Mouse (Mus musculus) testis, postnatal 14 days (tissue): ENCODE results near the gene Pdzph1.
A peak's percentile ranks its signal among the peaks of the same experiment; 100 is the strongest.

ENCODE experiments used
- DNase-seq: peaks from one replicate; pipeline ENCODE4 v3.0.0; 2021; ENCODE audit warnings: low spot score

Pdzph1 gene

DNA sequence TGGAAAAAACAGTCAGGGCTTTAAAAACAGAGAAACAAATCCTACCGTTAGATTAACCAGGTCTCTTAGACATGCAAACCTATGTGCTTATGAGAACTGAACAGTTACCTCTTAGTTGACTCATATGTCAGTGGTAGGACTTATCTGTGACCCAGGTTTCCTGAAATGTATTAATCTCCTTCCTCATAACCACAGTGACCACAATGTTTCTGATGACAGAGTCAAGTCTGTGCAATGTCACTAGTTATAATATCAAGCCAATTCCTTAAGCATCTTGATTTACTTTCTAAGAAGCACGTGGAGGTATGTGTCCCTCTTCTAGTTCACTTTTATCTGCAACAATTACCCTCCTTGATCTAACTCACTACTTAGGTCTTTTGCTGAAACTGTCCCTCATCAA, 68.4 kb downstream of the Pdzph1 start:
- DNase-seq, result no peak

DNA sequence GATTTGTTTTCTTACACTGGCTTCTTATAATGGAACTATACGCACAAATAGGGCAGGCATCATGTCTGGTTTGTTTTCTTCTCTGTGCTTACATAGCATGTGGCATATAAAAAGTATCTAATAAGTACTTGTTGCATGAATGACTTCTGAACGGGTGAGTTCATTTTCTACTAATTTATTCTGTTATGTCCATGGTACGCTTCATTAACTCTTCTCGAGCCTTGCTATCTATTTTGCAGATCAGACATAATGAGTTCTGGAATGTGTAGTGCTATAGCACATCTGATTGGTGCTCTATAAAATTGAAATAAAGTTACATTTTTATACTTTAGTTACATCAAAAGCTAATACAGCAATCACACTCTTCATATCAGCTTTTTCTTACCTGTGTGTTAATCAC, 71.2 kb downstream of the Pdzph1 start:
- DNase-seq, result no peak

DNA sequence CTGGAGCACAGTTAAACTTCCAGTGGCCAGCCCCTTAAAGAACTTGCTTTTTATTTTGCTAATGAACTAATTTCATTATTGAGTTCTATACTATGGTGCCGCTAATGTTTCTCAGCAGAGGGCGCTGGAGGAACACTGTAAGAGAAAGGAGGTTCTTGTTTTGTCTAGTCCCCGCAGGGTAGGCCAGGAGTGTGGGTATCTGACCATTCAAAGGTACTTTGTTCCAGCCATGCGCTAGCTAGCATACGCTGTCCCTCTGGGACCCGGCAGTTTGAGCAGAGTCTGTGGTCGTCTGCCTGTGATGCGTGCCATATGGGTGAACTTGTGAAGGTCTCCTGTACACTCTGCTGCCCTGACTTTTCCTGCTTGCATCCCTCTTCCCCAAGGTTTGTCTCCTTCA, 72.1 kb downstream of the Pdzph1 start:
- no peak for DNase-seq

DNA sequence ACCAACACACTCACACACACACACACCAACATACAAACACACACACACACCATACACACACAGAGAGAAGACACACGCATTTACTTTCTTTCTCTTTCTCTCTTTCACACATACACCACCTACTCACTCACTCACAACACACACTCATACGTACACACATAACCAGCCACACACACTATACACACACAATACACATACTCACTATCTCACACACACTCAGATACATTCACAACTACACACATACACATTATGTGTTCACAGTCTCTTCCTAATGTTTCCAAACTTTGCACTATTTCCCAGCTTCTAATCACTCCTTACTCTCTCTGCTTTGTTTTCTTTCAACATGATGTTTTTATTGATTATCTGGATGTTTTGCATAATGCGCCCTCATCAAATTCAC, 72.6 kb downstream of the Pdzph1 start:
- DNase-seq, result no peak

DNA sequence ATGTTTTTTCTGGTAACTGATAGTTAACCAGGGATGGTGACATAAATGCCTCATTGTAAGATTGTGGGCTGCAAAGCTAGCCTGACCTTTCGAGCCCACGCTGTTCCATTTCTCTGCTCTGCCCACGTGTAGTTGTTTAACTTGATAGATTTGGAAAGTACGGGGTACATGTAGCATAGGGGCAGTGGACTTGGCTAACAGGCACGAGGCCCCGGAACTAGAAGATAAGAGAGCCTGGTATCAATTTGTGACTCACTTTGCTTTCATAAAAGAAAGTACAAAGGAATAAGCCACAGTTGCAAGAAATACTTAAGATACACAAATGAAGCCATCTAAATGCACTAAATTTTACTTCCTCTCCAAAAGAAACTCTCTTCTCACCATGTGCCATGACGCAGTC, 79.6 kb downstream of the Pdzph1 start:
- DNase-seq, result no peak

DNA sequence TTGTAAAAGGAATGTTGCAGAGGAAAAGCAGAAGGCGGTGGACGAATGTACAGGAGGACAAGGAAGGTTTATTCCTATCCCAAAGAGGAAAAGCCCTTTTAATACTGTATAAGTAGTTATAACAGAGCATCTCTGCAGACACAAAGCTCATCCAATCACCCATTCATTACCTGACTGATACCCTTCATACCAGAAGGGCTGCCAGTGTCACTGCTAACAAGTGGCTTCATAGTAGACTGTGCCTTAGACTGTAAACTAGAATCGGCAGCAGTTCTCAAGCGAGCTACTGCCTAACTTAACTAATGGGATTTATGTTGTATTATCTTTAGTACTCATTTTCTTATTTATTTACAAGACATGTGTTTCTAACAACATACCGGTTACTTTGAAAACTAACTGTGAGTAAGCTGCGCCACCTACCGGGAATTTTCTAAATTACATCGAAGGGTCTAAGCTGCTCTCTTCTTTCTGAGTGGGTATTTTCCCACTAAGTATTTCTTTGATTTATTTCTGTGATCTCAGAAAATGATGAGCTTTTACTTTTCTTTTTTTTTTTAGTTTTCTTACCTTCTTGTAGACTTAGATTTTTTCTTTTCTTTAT, 82.0 kb downstream of the Pdzph1 start:
- peak; percentile 27 for DNase-seq

DNA sequence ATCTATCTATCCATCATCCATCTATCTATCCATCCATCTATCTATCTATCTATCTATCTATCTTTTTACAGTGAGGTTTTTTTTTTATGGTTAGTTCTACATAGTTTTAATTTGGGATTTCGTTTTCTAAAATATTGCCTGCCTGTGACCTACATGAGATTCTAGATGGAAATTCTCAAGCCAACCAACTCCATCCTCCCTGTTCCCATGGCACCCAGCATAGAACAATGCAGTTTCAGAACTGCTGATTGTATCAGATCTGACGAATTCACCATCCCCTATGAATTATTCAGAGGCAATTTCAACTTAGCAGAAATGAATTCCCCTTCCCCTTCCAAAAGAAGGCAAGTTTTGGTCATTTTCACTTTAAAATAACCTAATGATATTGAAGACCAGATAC, 85.2 kb downstream of the Pdzph1 start:
- no peak for DNase-seq

DNA sequence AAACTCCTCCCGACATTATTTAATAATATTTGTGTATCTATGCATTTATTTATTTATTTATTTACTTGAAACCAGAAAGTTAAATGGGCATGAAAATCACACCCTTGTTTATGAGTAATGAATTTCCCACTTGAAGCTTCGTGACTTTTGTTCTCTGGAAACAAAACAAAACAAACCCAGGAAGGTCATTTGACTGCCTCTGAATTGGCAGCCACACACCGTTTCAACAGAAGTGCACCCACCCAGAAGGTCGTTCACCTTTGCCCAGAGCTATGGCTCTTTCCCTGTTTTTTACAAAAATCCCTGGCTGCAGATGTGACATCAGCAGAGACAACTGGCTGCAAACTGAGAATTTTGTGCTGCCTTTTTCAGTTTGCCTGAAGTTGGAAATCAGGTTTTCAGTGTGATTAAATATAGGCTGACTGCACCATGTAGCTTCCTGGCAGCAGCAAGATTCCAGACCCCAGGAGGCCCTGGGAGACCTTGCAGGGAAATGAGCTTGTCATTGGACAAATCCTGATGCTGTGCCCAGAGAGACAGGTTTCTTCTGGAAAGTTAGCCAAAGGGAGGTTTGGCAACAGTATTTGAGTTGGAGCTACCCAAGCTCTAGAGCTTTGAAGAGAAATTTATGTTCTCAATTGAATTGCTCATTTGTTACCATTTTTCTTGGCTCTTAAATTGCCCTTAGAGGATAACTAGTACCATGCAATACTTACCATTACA, 99.5 kb downstream of the Pdzph1 start:
- DNase-seq, result no peak

DNA sequence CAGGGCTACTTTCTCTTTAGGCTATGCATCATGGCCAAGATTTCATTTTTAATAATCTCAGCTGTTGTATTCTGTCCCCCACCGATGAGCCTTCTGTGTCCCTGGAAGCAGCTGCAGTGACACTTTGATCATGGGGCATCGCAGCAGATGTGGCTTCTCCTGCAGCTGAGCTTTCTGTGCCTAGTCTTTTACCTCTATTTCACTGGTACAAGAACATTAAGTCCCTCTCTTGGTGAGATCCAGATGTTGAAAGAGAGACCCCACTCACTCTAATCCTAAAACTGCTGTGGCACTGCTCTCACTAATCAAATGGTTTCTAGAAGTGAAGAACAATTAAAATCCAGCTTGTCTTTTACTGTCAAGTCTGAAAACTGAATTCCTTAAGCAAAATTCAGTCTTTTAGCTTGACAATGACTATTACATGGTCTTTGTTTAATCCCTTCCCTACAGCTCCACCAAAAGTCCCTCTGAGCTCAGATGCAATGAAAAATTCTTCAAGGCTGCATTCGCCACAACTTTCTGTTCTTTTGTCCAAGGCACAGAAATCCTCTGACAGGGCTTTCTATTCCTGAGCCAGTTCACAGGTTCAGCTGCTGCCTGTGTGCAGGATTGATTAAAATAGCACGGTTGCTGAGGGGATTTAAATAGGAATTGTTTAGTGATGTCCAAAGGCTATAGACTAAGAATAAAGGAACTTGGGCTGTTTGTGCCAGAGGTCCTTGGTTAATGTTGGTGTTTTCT, 101.1 kb downstream of the Pdzph1 start:
- DNase-seq, result no peak

DNA sequence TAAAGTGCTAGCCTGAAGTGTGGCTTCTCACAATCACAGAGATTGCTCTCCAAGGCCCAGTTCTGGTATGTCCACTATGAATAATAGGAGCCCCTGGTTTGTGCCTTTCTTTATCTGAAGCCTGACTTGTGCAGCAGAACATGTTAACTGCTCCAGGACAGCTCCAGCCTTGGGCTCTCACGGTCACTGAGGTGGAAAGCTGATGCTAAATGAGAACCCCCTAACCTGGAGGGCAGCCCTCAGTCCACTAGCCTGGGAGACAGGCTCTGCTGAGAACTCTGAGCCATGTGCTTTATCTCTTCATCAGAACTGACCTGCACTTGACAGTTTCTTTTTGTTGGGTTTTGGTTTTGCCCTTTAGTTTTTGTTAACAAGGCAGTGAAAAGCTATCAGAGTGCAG, 106.8 kb downstream of the Pdzph1 start:
- no peak for DNase-seq

DNA sequence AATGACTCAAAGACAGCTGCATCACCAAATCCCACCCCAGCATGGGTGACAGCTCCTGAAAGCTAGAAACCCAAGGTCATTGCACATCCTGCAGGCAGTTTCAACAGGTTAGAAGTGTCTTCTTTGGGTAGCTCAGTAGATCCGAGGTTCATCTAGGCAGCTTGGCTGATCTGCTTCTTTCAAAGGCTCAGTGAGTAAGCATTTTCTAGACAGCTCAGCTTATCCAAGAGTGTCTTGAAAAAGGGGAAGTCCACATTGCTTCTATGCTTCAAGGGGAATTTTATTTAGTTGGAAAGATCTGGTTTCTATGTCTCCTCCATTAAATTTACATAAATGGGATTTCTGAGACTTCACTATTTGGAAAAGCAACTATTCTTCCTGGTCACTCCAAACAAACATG, 117.8 kb downstream of the Pdzph1 start:
- no peak for DNase-seq

DNA sequence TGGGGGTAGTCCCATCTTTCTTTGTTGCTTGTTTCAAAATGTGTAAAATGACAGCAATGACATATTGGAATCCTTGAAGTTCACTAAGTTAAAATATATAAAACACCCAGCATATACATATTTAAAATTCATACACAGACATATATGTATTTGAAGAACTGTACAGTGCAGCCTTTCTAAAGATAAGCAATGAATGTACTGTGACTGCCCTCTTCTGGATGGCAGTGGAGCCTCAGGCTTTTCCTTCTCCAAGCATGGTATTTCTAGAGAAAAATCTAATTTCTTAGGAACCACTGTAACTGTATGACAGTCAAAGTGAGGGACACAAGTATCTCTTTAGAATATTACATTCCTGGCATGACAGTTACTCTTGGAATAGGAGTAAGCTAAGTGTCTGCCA, 120.4 kb downstream of the Pdzph1 start:
- no peak for DNase-seq
